Mouse (Mus musculus): Measurements from ENCODE around the gene Nup50.
A peak's percentile ranks its signal among the peaks of the same experiment; 100 is the strongest.

The Nup50 gene

DNA sequence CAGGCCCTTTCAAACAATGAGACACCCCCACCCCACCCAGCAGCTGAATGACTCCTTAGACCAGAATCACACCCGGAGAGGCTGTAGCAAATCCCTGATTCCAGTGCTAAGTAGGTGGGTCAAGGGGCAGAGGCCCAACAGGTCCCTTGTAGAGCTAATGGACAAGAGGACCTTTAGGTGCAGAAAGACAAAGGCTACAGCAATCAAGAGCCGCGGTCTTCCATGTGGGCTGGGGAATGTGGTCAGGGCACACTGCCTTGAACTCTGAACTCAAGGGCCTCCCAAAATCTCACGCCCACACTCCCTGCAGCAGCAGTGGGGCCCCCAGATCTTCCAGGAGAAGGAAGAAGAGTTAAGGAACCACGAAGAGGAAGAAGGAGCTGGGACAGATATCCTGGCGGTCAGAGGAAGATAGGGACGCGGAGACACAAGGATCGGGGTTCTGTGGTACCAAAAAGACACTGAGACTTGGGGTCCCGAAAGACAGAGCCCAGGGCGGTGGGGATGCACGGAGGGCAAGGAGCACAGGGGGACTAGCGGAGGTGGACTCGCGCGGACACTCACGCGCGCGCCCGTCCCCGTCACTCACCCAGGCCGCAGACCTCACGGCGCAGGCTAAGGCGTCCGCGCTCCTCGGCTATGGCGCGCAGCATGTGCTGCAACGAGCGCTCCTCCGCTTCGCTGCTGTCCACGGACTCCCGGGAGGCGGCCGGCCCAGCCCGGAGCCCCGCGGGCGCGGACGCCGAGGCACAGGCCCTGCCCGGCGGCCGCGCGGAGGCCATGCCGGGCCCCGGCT is 64.0 kb downstream of the Nup50 start:
- ATAC-seq (ENCODE audit: insufficient number of reproducible peaks, low FRiP score, low TSS enrichment): peak; percentile 31; the same call in 1 of the 2 replicates

DNA sequence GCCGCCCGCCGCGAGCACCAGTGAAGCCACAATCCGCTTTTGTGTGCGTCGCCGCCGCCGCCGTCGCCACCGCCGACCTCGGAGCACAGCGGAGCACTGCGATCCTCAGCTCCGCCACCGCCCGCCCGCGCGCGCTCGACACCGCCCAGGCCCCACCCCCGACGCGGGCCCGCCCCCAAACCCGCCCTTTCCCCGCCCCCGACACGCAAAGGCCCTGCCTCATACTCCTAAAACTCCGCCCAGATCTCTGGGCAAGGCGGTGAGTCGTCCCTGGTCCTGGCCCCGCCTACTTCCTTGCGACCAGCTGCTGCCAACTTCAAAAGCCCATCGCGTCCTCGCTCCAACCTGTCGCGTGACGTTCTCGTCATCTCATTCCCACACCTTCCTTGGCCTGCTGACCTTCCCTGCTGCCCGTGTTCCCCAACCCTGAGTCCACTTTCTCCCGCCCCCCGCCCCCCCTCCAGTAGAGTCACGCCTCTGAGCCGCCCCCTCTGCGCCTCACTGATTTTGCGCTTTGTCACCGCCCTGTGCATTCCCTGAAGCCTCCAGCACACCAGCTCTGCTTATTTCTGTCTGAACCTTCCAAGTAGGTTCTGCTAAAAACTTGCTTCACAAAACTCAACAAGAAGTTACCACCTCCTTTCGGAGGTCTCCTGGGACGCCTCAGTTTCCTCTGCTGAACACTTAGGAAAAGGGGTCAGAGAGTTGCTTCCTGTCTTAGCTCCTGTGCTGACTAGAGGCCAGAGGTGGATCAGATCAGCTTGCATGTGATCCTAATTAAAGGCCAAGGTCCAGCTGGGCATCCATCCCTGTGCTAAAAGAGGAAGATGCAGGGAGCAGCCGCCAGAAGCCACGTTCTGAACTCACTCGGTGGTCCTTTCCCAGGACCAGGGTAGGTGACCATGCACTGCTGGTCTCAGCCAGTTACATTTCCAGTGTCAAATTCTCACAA is 64.9 kb downstream of the Nup50 start, which contains the start of gene 5031439G07Rik:
Gene 5031439G07Rik (minus strand): TSS at position 678 of the 952 bp plus-strand sequence.
- ATAC-seq (ENCODE audit: insufficient number of reproducible peaks, low FRiP score, low TSS enrichment): peak; percentile 65

DNA sequence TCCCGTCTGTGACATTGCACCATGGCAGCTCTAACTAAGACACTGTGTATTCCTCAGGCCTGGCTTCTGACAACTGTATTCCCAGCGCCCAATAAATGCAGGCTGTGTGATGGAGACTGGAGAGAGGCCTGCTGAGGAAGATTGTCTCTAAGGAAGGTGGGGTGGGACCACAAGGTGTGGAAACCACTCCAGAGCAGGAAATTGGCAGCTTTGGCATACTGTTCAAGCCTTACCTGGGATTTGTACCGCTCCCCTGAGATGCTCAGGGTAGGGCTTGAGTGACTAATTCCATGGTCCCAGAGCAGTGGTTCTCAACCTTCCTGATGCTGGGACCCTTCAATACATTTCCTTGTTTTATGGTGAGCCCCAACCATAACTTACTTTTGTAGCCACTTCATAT is 65.9 kb downstream of the Nup50 start:
- ATAC-seq (ENCODE audit: insufficient number of reproducible peaks, low FRiP score, low TSS enrichment): no peak

DNA sequence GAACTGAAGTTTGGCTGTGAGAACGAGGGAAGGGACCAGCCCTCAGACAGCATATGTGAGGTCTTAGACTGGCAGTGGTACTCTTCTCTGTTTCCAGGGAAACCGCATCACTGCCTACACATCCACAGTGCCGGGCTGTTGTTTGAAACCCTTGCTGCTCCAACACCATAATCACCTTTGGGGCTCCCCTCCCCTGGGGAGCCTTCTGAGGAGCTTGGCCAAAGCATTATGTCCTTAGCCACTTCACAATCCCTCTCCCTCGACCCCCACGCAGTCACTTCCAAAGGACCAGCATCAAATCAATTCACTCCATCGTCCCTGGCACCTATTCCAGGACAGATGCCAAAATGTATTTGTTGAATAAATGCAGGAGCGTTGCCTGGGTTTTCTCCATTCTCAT is 66.6 kb downstream of the Nup50 start:
- no peak for ATAC-seq (ENCODE audit: insufficient number of reproducible peaks, low FRiP score, low TSS enrichment)

Data from cerebellum, adult (tissue).